Mouse (Mus musculus) limb, embryonic 10.5 days (tissue): ENCODE results near the gene Vax2. TPM values are rescaled to one million over a fixed set of nuclear protein-coding genes. Genes with fewer than 3 reads are reported as not detected.

Source experiments
- DNase-seq: peaks from one replicate; pipeline ENCODE4 v3.0.0-alpha.2; 2017; ENCODE audit warnings: low spot score
- H3K27ac ChIP-seq: fragments of 300-500 bp; sonication (generic); 2 replicates; pipeline ENCODE4 v1.5.1; 2016; ENCODE audit warnings: mild to moderate bottlenecking
- H3K27me3 ChIP-seq: fragments of 300-500 bp; sonication (generic); 2 replicates; pipeline ENCODE4 v1.6.1; 2016; ENCODE audit warnings: low read depth, mild to moderate bottlenecking; ENCODE audit not compliant: poor library complexity, severe bottlenecking
- H3K36me3 ChIP-seq: fragments of 300-500 bp; sonication (generic); 2 replicates; pipeline ENCODE4 v1.6.1; 2016; ENCODE audit warnings: mild to moderate bottlenecking, moderate library complexity
- H3K4me1 ChIP-seq: fragments of 300-500 bp; sonication (generic); 2 replicates; pipeline ENCODE4 v1.6.1; 2016
- H3K4me3 ChIP-seq: fragments of 300-500 bp; sonication (generic); 2 replicates; pipeline ENCODE4 v1.5.1; 2016; ENCODE audit warnings: mild to moderate bottlenecking, moderate library complexity
- H3K9me3 ChIP-seq: fragments of 300-500 bp; sonication (generic); replicated peaks from 2 replicates; pipeline ENCODE4 v1.6.1; 2016; ENCODE audit warnings: mild to moderate bottlenecking
- WGBS: fragments of 180-500 bp; shearing (Covaris S2); methylation state at CpG from one replicate; pipeline ENCODE4 v1.1.7; 2016; 5-methylcytosine and 5-hydroxymethylcytosine counted together
- polyA plus RNA-seq: library from polyadenylated mRNA; unstranded; fragments of >200 nt; fragmentation: Nextera tagmentation; extraction: Ambion mirVana; gene quantifications from 2 replicates; pipeline ENCODE4 v1.2.1, GENCODE M21; 2016

Gene Vax2
- polyA plus RNA-seq, 1 experiment from 2014 or later: 6.3 TPM

- peak overlapping the region; percentile 36 for H3K4me3 ChIP-seq
- under 1% methylated on average over 53 of the region's 53 CpGs for WGBS
- H3K36me3 ChIP-seq: no peaks in the 10 kb centered on the region
- H3K27ac ChIP-seq: 0 out of 2 replicates have a peak overlapping the region, but pooled peaks have one; percentile 14
- H3K27me3 ChIP-seq: peaks cover 100% of the 10 kb centered on the region
- peak; percentile 84 for DNase-seq
- H3K4me1 ChIP-seq: peaks cover 42% of the 10 kb centered on the region
- no peaks in the 10 kb centered on the region for H3K9me3 ChIP-seq
Observed at GRCm38 (mm10) chr6:83702146-83702999, 8.7 kb upstream of the Vax2 start.

DNA sequence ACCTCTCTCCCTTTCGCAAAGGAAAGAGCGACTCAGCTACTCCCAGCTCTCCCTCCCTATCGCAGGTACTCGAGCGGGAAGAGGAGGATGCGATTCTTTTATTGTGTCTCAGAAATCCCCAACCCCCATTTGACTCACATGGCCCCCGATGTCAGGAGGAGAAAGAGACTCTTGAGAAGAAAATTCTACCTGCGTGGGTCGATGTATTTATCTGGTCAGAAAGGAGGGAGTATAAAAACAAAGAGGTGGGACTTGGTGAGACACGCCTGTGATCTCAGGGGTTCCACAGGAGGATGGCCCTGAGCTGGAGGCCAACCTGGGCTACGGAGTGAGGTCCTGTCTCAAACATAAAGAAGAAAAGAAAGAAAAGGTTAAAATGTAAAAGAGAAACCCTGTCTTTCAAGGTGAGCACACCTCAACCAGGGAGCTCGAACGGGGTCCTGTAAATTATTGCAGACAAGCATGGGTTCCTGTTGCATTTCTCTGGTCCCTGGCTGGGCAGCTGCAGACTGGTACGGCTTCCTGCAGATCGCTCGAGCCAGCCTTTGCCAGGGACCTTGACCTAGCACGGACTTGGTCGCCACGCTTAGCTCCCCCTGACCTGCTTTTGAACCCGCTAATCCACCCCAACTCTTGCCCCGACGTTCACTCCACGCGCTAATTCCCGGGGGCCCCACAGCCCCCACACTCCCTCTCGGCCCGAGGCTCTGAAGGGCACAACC, 7.9 kb upstream of the Vax2 start:
- peak overlapping the region; percentile 36; the same call in 1 of the 2 replicates for H3K4me3 ChIP-seq
- WGBS: under 1% methylated on average over 27 of the region's 27 CpGs
- DNase-seq: peak; percentile 60

DNA sequence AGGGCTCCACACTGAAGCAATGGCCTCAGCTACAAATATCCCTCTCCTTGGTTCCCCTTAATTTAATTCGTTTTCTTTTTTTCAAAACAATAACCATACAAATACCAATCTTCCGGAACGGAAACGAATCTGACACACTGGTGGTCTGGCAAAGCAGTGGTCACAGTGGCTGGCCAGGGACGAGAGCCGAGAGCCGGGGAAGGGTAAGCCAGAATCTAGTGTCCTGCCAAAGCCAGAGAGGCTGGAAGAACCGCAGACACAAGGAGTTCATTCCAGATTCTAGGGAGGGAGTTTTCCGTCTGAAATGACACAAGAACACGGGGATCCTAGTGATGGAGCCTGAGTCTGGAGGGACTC, 7.4 kb upstream of the Vax2 start:
- Histone ChIP-seq H3K36me3 (no peaks in the 10 kb centered on the region), H3K27me3 (peaks cover 100% of the 10 kb centered on the region), H3K9me3 (no peaks in the 10 kb centered on the region), H3K27ac (no peak overlapping the region), H3K4me1 (peaks cover 49% of the 10 kb centered on the region), H3K4me3 (no peak overlapping the region)
- DNase-seq: peak; percentile 57
- 1% methylated on average over 10 of the region's 10 CpGs for WGBS

More for the DNA sequence above, 7.9 kb upstream of the Vax2 start:
- Histone ChIP-seq H3K27ac (0 out of 2 replicates have a peak overlapping the region, but pooled peaks have one; percentile 14), H3K4me1 (peaks cover 44% of the 10 kb centered on the region), H3K27me3 (peaks cover 100% of the 10 kb centered on the region), H3K9me3 (no peaks in the 10 kb centered on the region), H3K36me3 (no peaks in the 10 kb centered on the region)

- Histone ChIP-seq H3K27me3 (peaks cover 100% of the 10 kb centered on the region), H3K4me3 (no peak overlapping the region), H3K9me3 (no peaks in the 10 kb centered on the region), H3K27ac (no peak overlapping the region), H3K4me1 (peaks cover 50% of the 10 kb centered on the region), H3K36me3 (no peaks in the 10 kb centered on the region)
- 14% methylated on average over 1 of the region's 1 CpGs for WGBS
- DNase-seq: peak; percentile 53
Observed at GRCm38 (mm10) chr6:83704294-83704693, 6.8 kb upstream of the Vax2 start.

- no peak overlapping the region for H3K4me3 ChIP-seq
- DNase-seq: no peak
- H3K27me3 ChIP-seq: peaks cover 100% of the 10 kb centered on the region
- H3K9me3 ChIP-seq: no peaks in the 10 kb centered on the region
- no peaks in the 10 kb centered on the region for H3K36me3 ChIP-seq
- H3K27ac ChIP-seq: no peak overlapping the region
- WGBS: 21% methylated on average over 5 of the region's 5 CpGs
- H3K4me1 ChIP-seq: peaks cover 55% of the 10 kb centered on the region
Observed at GRCm38 (mm10) chr6:83704701-83705100, 6.4 kb upstream of the Vax2 start.

DNA sequence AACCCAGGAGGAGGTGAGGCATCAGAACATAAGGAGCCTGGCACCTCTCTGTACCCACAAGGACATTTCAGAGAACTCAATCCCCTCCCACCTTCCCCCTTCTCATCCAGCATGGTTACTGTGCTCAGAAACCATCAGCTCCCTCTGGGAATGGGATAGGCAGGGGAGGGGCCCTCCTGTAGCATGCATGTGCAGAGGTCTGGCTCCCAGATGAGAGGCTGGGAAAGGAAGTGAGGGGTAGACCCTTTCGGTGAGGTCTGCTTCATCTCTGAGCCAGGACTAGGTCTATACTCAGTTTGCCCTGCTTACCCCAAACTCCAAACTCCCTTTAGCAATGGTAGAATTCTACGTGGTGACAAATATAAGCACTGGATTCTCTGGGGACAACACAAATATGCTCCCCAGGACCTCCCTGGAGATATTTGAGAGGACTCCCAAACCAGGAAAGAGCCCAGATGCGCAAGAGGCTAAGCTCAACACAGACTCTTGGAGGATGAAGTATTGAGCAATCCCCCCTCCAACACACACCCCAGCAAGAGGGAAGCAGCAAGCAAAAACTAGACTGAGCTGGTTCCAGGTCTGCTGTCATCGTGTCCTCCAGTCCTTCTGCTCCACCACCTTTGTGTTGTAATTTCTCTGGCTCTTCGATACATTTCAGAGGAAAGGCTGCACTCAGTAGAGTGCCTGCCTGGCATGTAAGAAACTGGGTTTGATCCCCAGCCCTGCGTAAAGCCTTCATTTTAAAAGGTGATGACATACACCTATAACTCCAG, 3.1 kb upstream of the Vax2 start:
- Histone ChIP-seq H3K27ac (peak overlapping the region; percentile 65), H3K27me3 (peaks cover 100% of the 10 kb centered on the region), H3K36me3 (no peaks in the 10 kb centered on the region), H3K4me1 (peaks cover 75% of the 10 kb centered on the region), H3K4me3 (peak overlapping the region; percentile 15; the same call in 1 of the 2 replicates), H3K9me3 (no peaks in the 10 kb centered on the region)
- DNase-seq: peak; percentile 54
- WGBS: 3% methylated on average over 6 of the region's 6 CpGs

DNA sequence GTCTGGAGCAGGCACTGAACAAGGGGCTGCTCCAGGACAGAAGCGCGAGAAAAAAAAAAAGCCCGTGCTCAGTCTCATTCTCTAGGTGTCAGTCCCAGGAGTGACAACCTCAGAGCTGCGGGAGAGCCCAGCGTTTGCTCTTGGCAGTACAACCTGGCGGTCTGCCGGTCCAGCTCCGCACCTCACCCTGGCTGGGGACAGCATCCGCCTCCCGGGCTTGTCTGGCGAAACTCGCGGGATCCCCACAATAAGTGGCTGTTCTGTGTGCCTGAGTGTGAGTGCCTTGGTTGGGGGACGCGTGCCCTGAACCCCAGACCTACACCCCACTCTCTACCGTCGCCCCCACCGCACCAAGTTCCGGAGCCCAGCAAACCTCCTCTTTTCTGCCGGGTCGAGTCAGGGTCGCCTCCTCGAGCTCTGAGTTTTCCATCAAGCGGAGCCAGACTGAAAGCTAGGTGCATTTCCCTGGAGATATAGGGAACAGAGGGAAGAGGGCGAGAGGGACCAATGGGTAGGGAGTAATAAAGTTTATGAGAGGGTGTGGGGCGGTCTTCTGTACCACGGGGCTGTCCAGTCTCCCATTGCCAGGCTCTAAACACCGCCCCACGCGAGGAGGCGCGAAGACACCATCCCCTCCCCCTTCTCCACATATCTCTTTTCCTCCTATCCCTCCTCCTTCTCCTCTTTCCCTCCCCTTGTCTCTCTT, 550 bp upstream of the Vax2 start:
- Histone ChIP-seq H3K9me3 (no peaks in the 10 kb centered on the region), H3K27ac (no peak overlapping the region; the same call in 1 of the 2 replicates), H3K4me3 (peak overlapping the region; percentile 58), H3K36me3 (no peaks in the 10 kb centered on the region), H3K4me1 (peaks cover 81% of the 10 kb centered on the region), H3K27me3 (peaks cover 100% of the 10 kb centered on the region)
- DNase-seq: peak; percentile 60
- WGBS: under 1% methylated on average over 32 of the region's 32 CpGs

DNA sequence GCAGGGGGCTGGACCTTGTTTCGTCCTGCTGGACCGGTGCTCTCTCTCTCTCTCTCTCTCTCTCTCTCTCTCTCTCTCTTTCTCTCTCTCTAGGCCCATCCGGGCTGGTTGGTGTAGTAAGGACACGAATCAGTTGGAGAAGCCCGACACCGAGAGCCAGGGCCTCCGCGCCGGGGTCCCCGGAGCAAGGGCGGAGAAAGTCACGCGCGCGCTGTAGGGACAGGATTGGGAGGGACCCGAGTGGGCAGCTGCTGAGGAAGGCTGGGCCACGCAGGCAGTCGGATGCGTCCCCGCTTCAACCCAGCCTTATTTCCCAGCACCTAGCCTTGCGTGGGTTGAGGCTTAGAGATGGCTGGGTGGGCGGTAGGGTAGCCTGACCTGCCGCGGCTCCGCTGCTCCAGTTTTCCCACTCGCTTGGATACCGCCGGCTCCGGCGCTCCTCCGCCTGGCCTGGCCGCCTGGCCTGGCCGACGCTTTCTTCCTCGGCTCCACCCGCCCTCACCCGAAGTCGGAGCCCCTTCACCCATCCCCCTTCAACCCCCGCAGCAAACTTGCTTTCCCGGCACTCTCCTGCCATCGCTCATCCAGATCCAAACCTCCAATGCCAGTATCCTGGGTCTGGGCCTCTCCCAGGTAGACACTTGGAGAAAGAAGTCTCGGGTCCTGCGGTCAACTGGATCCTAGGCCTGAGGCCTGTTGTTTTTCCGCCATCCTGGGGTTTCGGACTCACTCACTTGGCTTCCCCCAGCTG, 836 bp downstream of the Vax2 start:
- WGBS: 1% methylated on average over 45 of the region's 45 CpGs
- Histone ChIP-seq H3K36me3 (no peaks in the 10 kb centered on the region), H3K27me3 (peaks cover 100% of the 10 kb centered on the region), H3K27ac (peak overlapping the region; percentile 59), H3K9me3 (no peaks in the 10 kb centered on the region), H3K4me3 (peak overlapping the region; percentile 58), H3K4me1 (peaks cover 75% of the 10 kb centered on the region)
- DNase-seq: peak; percentile 61

- peaks cover 100% of the 10 kb centered on the region for H3K27me3 ChIP-seq
- H3K9me3 ChIP-seq: no peaks in the 10 kb centered on the region
- H3K4me1 ChIP-seq: peaks cover 63% of the 10 kb centered on the region
- WGBS: 2% methylated on average over 12 of the region's 12 CpGs
- DNase-seq: peak; percentile 51
- H3K36me3 ChIP-seq: no peaks in the 10 kb centered on the region
- no peak overlapping the region for H3K27ac ChIP-seq
- H3K4me3 ChIP-seq: no peak overlapping the region
Observed at GRCm38 (mm10) chr6:83713271-83714136, 2.4 kb downstream of the Vax2 start.

- Histone ChIP-seq H3K27ac (no peak overlapping the region), H3K4me1 (peaks cover 57% of the 10 kb centered on the region), H3K36me3 (no peaks in the 10 kb centered on the region), H3K4me3 (peak overlapping the region; percentile 21), H3K27me3 (peaks cover 100% of the 10 kb centered on the region), H3K9me3 (no peaks in the 10 kb centered on the region)
- peak; percentile 66 for DNase-seq
- under 1% methylated on average over 34 of the region's 34 CpGs for WGBS
Observed at GRCm38 (mm10) chr6:83714221-83715123, 3.4 kb downstream of the Vax2 start.
